Mouse (Mus musculus): ENCODE measurements at regions not wholly inside any gene's neighbourhood (a gene's known extent, or its start where the extent isn't known, plus 50 kb on each side); places are given as distances from the start of the nearest gene placed in this dataset.

GRCm38 (mm10) chr13:72184116-72184845, 220.8 kb upstream of the Irx1 start:
- TF ChIP-seq CTCF (IDR thresholded peaks at IDR 0.05; ENCODE audit: low read depth) = no peak
- TF ChIP-seq EP300 (IDR thresholded peaks at IDR 0.05; ENCODE audit: low read depth) = no peak

Data from liver, postnatal 0 days (tissue).